Mouse (Mus musculus): Measurements from ENCODE around the gene Slc22a23.
A peak's percentile ranks its signal among the peaks of the same experiment; 100 is the strongest.

The Slc22a23 gene

DNA sequence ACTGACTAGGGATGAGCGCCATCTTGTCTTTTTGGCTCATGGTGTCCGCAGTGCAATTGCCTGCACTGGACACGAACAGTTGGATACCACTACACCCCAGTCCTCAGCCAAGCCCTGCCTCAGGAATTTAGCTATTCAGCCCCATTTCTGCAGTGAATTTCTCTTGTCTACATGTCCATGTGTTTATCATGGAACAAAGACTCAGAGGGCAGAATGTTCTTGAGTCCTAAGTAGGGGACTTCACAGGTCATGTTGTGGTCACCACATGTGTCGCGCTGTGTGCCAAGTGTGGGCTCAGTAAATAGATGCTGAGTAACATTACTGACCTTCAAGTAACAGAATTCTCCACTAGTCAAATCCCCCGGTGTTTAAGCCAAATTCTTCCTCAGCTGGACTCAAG is 109.9 kb downstream of the Slc22a23 start:
- DNase-seq (ENCODE audit: low spot score in 2 of 2): no peak

DNA sequence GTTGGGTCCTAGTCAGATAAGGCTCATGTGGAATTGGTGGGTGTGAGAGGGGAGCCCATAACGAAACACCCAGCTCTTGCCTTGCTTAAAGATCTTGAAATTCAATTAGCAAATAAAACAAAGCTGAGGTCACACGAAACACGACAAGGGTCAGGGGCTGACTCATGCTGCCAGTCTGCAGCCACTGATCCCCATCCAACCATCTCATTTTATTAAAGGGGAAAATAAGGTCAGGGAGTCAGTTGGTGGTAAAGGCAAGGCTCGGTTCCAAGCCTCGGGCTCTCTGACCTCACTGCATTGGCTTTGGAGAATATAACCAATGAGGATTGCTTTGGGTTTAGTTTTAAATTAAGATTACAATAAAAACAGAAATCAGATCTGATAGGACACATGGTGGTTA is 110.5 kb downstream of the Slc22a23 start:
- DNase-seq (ENCODE audit: low spot score in 2 of 2): no peak

DNA sequence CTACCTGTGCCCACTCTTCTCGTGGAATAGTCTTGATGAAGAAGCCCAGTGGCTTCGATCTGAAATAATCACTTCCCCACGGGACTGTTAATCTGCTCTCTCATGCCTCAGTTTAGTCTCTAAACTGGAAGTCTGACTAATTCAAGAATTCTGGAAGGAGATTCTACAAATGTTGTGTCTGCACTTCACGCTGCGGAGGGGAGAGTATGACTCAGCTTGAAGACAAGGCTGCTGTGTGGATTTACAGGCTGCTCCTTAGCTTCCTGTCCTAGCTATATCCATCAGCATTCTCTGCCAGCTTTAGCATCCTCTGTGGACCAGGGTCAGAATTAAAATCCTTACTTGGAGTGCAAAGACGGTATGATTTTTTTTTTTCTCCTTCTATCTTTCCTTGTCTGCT is 112.0 kb downstream of the Slc22a23 start:
- no peak for DNase-seq (ENCODE audit: low spot score in 2 of 2)

DNA sequence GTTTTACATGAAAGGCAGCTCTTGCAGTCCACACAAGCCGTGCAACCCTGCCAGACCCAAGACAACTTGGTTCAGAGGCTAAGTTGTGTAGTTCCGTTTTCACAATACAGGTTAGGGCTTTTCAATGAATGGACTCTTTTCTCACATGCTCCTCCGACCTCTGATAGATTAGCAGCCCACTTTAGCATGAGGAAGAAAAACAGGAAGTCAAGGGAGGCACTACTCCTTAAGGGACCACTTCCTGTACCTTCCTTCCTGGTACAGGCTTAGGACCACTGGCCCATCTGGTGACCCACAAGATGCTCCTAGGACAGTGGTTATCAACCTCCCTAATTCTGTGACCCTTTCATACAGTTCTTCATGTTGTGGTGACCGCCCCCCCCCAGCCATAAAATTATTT is 116.1 kb downstream of the Slc22a23 start:
- no peak for DNase-seq (ENCODE audit: low spot score in 2 of 2)

DNA sequence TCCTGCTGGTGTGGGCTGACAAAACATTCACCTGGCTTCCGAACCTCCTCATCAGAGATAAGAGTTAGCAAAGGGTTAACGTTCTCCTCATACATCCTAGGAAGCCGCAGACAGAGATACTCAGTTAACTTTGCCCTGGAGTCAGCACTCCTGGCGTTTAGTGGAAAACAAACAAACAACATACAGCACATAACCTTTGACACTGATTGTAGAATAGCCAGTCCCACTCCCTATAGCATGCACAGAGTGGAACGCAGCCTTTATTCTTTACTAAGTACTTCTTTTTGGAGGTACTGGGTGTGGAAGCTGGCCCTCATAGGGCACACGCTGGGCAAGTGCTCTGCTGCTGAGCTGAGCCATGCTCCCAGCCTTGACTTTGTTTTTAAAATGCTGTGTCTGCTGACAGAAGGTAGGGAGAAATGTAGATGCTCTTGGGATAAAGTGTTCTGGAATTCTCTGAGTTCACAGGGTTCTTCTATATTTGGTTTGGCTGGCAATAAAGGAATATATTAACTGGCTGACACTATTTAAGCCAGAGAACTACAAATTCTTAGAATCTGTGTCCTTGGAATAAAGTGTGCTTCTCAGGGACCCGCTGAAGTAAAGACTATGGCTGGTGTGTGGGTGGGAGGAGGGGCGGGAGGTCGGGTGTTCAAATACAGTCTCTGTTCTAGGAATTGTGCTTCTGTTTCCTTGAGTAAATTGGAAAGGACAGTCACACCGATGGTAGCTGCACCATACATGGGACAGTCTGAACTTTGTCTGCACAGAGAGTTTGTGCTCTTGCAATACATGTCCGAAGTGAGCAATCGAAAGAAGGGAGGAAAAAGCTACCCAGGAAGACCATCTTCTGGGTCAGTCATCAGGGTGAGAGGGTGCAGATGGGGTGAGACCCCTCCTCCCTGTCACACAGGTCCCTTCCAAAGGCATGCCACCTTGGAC is 117.0 kb downstream of the Slc22a23 start:
- DNase-seq (ENCODE audit: low spot score in 2 of 2): no peak

DNA sequence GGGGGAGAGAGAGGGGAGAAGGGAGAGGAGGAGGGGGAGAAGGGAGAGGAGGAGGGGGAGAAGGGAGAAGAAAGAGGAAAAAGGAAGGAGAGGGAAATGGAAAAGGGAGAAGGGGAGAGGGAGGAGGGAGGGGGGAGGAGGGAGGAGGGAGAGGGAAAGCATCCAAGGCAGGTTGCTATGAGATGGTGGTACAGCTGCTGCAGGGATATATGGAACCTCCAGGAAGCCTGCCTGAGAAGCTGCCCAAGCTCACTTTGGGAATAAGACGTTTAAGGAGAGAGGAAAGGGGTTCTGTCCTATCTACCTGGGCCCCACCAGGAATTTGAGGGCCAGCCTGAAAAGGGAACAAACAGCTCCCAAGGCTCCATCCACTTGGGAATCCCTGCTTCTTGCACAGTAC is 118.0 kb downstream of the Slc22a23 start:
- DNase-seq (ENCODE audit: low spot score in 2 of 2): no peak

DNA sequence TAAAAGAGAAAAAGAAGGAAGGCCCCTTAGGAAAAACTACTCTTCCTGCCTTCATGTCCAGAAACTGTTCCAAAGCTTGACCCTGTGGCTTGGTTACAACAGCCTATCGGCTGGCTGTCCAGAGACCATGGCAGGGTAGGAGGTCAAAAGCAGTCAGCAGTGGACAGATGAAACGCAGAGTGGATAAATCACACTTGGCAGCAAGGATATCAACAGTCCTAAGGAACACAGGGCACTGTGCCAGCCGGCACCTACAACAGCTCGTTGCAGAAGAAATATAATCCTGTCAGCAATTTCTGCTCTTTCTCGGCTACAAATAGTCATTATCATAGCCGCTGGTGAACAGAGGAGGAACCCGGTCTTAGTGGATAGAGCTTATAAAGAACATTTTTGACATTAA is 122.0 kb downstream of the Slc22a23 start:
- no peak for DNase-seq (ENCODE audit: low spot score in 2 of 2)

DNA sequence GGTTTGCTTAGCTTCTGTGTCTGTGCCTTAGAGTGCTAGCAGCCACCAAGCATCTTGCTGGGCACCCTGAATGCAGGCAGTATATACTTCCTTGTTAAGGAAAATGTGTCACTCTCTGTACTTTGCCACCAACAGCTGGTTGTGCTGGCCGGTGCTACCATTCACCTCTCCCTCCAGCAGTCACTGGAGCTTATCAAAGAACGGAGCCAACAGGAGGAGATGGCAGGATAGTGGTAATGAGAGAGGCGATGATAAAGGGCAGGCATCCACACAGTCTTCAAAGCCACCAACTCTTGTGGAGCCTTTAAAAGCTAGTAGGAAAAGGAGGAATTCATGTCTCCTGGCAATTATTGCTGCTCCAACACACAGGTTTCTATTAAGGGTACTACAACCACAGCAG is 125.3 kb downstream of the Slc22a23 start:
- DNase-seq (ENCODE audit: low spot score in 2 of 2): no peak

DNA sequence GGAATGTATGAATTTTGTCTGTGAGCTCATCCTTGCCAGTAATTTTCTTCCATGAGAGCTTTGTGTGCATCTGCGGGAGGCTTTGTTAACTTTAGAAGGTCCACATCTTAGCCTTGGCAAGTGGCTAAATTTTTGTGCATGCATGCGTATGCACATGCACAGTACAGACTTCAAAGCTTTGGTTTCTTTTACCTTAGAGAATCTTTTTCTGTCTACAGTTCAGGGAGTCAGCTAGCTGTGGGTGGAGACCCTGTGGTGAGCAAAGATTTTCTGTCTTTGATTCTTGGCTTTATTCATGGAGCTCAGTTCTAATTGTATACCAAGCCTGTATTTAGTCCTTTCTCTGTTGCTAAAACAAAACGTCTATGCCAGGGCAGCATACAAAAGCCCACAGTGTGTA is 126.2 kb downstream of the Slc22a23 start:
- no peak for DNase-seq (ENCODE audit: low spot score in 2 of 2)

DNA sequence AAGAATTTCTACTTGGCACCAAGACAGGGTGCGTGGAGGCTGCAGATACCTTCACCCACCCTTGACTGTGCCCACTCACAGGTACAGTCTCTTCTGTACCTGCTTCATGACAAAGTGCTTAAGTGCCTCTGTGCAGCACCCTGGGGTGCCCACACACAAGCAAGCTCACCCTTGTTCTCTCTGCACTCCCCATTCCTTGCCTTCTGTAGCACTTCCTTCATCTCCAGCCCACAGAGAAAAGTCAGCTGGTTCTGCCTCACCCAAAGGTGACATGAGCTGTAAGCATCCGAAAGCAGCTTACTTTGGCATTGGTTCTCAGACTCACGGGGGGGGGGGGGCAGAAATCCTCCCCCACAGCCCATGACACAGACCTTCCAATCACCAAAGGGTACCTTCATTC is 130.1 kb downstream of the Slc22a23 start:
- DNase-seq (ENCODE audit: low spot score in 2 of 2): no peak

DNA sequence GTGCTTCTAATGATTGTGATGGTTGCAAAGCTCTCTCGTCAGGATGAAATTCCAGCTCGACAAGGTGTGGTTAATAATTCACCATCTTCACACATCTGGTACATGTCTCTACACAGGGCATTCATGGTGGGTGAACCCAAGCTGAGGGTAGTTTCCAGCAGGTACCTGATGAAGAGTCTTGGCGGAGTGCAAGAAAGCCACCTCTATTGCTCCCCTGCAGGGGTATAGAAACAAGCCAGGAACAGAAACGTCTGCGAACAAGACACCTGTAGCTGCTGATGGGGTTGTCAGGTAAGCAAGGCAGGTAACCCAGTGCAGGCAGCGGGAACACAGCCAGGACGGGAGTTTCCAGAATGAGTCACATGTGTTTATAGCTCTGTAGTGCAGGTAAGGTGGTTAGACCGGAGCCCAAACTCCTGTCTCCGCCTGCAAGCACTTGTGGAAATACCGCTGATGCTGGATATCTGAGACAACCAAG is 132.2 kb downstream of the Slc22a23 start:
- DNase-seq (ENCODE audit: low spot score in 2 of 2): no peak

DNA sequence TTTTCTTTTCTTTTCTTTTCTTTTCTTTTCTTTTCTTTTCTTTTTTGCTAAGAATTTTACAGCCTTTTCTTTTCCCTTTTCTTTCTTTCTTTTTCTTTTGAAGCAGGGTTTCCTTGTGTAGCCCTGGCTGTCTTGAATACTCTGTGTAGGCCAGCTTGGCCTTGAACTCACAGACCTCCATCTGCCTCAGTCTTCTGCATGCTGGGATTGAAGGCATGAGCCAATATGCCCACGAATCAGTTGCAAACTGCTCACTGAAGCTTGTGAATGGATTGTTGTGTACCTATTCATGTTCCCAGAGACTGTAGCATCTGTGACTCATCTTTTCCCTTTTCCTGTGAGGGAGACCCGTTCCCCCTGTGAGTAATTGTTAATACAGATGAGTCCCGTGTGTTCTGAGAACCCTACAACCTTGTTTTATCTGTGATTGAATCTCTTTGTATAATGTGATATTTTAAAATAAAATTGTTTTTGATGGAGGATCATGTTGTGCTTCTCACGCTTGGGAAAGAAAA is 133.7 kb downstream of the Slc22a23 start:
- DNase-seq (ENCODE audit: low spot score in 2 of 2): no peak

DNA sequence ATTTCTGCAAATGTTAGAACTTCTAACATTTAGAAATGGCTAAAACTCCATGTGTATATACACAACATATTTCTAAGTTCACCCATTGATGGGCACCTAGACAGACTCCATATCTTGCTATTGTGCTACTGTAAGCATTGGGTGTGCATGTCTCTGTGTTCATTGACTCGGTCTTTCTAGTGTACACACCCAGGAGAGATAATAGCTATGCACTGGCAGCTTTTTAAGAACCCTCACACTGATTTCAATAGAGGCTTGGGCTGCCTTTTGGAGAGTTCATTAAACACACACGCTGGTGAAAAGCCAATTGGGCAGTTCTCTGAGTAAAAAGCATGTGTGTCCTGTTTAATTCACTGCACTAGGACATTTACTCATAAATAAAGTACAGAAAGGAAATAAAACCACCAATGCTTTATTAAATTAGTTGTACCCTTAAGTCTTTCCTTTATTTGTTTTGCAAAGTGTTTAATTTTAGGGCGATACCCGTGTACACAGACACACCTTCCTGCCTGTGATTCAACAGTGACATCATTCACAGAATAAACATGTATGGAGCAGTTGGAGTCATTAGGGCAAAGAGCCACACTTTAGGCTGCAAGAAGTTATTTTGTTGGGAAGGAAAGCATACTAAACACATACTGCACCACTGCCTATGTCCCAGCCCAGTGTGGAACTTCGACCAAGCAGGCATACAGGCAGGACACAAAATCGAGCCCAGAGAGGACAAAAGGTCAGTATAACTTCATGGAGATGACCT is 137.1 kb downstream of the Slc22a23 start:
- no peak for DNase-seq (ENCODE audit: low spot score in 2 of 2)

DNA sequence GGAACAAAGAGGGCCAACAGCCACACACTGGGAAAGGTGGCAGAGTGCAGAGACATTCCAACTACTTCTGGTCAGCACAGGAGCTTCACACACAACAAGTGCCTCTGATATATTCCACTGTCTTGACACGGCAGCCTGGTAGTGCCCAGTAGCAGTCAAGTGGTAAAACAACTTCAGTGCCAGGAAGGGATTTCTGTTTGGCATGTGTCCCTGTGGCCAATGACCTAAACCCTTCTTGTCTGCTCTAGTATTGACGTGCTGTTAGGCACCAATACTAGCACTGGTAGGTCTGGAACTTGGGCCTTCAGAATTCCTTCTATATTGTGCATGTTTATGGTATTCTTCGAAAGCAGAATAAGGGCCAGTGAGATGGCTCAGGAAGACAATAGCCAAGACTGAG is 139.8 kb downstream of the Slc22a23 start:
- DNase-seq (ENCODE audit: low spot score in 2 of 2): no peak

DNA sequence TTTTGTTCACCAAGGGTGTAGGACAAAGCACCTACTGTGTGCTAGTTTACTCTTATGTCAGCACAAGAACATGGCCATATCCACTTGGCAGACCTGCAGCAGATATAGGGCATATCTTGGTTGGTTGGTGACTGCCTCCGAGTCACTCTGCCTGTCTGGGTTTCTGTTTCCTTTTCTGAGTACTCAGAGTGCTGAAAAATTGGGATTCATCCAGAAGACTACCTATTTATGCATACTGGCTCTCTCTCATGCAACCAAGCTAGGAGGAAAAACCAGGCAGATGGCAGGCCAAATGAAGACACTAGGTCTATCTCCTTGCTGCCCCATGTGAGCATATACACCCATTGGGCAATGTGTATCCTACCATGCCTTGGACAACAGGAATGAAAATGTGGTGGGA is 149.3 kb downstream of the Slc22a23 start:
- no peak for DNase-seq (ENCODE audit: low spot score in 2 of 2)

DNA sequence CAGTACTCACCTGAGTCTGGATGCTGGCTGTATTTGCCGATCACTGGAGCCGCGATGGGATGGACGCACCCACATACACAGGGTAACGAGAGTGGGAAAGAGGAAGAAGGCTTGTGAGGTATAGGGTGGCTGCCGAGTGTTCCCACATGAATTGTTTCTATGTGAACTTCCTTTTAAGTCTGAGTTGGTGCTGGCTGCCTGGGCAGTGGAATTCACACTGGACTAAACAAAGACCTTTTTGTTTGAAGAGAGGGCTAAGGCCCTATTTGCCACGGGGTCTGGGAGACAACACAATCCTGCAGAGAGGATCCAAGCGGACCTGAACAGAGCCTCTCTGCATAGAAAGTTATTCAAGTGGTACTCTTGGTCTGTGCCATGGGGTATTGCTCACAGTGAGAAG is 151.6 kb downstream of the Slc22a23 start:
- no peak for DNase-seq (ENCODE audit: low spot score in 2 of 2)

DNA sequence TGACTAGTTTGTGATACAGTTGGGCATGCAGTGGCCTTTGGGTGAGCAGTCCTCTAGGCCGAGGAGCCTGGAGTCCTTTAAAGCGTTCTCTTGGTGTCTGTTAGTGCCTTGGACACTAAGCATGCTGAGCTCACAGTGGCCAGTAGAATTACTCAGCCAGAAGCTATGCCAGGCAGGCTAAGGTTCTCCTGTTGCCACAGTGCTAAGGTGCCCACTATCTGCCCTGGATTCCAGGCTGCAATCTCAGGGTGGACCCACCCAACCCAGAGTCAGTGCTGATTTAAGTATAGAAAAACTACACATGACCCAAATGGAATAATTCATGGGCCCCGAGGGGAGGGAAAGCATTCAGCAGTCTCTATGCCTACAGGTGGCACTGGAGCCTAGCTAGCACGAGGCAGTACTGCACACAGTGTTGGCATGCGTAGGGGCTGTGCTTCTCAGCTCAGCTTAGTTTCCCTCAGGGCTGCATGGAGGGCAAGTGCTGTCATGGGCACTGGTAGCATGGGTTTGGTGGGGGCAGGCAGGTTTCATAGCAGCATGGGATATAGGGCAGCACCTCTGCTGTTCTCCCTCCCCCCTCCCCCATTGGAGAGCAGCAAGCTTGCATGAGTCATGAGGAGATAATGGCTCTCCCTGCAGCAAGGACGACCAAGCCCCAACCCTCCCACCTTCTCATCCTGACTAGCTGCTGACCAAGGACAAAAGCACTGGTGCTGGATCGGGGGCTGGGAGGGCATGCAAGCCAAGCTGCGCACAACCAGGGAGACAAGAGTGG is 152.4 kb downstream of the Slc22a23 start:
- DNase-seq (ENCODE audit: low spot score in 2 of 2): no peak

DNA sequence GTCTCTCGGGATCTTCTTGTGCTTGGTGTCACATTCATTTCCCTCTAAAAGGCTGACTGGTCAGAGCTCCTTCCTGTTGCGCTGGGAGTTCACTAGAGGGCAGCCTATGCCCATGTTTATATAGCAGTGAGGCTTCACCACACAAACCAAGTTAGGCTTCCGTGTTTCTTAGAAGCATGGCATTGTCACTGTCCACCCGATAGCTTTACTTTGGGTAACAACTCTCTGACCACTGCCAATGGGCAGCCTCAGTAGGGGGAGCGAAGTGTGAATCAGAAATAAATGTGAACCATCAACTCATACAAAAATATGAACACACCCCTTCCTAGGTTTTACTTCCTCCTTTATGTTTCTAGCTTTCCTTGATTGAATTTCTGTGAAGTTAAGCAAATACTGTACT is 157.4 kb downstream of the Slc22a23 start:
- peak; percentile 46 to 70 for DNase-seq (ENCODE audit: low spot score in 2 of 2)

DNA sequence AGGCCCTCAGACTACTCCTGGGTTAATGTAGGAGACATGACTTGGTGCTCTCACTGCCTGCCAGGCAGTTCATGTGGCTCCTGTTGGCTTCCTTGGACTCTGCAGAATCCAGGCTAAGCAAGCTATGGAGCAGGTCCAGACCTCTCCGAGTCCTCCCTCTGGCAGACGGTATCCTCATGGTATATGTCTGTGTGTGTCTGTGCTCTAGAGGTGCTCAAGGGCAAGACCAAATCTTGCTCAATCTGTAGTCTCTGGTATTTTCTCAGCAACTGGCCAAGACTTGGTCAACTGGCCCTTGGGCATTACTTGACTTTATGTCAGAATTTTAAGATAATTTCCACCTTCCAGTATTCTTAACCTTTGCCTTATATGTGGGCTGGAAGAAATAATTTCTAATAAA is 159.6 kb downstream of the Slc22a23 start:
- DNase-seq (ENCODE audit: low spot score in 2 of 2): no peak

DNA sequence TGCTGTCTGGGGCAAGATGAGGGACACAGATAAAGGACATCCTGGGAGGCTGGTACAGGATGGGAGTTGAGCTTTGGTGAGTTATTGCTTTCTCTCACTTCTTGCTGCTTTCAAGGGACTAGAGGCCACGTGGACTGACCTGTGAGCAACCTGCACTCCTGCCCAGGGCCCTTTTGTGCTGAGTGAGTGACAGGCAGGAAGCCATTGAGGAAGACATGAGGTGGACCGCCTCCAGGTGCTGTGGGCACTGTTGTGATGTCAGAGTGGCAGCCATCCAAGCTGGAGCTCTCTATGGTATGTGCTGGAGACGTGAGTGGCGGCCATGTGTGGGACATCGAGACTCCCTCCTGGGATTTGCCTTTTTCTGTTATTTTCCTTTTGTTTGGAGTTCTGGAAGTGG is 163.4 kb downstream of the Slc22a23 start:
- DNase-seq (ENCODE audit: low spot score in 2 of 2): no peak

DNA sequence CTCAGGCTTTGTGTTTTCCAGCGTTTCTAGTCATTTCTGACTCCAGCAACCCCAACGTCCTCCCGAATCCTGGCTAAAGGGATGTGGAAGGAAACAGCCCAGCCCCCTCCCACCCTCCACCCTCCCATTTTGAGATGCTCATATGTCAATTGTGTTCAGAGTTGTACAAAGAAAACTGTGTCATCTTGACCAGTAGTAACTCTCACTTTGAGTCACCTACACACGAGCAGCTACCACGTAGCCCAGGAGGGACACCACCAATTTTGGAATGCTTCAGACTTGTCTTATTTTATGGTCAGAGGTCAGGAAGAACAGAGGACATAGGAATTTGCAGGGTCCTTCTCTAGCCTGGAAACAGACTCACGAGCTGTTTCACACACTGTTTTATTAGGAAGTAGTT is 171.0 kb downstream of the Slc22a23 start:
- DNase-seq (ENCODE audit: low spot score in 2 of 2): no peak
